Mouse (Mus musculus): Measurements from ENCODE around the gene Naa80. TPM values are rescaled to one million over a fixed set of nuclear protein-coding genes. Genes with fewer than 3 reads are reported as not detected.
A peak's percentile ranks its signal among the peaks of the same experiment; 100 is the strongest.

The Naa80 gene
- polyA plus RNA-seq, 2 experiments = 17.2 to 38.7 TPM

- peak overlapping the region; percentile 85 for H3K4me3 ChIP-seq (replicated peaks; ENCODE audit: low read length)
- WGBS = 27% methylated on average over 23 of the region's 23 CpGs
- no peaks in the 10 kb centered on the region for H3K27me3 ChIP-seq (ENCODE audit: control insufficient read depth, insufficient read depth, low read length)
- ATAC-seq (ENCODE audit: low FRiP score, low read depth) (no peak), DNase-seq (ENCODE audit: low spot score) (no peak)
- H3K36me3 ChIP-seq (ENCODE audit: control insufficient read depth, insufficient read depth, low read length) = no peaks in the 10 kb centered on the region
- H3K9me3 ChIP-seq (ENCODE audit: control insufficient read depth, low read length) = no peaks in the 10 kb centered on the region
- H3K4me2 ChIP-seq (replicated peaks; ENCODE audit: low read depth, low read length, severe bottlenecking) = peak overlapping the region; percentile 98
- peak overlapping the region; percentile 69 for H3K9ac ChIP-seq (ENCODE audit: low read depth, low read length, severe bottlenecking)
- peaks cover 48% of the 10 kb centered on the region for H3K4me1 ChIP-seq (ENCODE audit: control insufficient read depth, insufficient read depth, low read length)
- no peak for TF ChIP-seq POLR2A (IDR thresholded peaks at IDR 0.05; ENCODE audit: borderline replicate concordance, extremely low read depth, insufficient read depth, insufficient read length)
- H3K27ac ChIP-seq (replicated peaks; ENCODE audit: low read depth, low read length) = peak overlapping the region; percentile 85
Measured at GRCm38 (mm10) chr9:107550491-107551116, 28.1 kb upstream of the Naa80 start.

- peaks cover 4% of the 10 kb centered on the region; the same call in 1 of the 2 replicates for H3K36me3 ChIP-seq (ENCODE audit: control insufficient read depth, insufficient read depth, low read length)
- H3K4me3 ChIP-seq (replicated peaks; ENCODE audit: low read length) = peak within 1 kb of the TSS; percentile 85
- H3K9me3 ChIP-seq (ENCODE audit: control insufficient read depth, low read length) = no peaks in the 10 kb centered on the region
- no peaks in the 10 kb centered on the region for H3K27me3 ChIP-seq (ENCODE audit: control insufficient read depth, insufficient read depth, low read length)
- peak within 1 kb of the TSS; percentile 69 for H3K9ac ChIP-seq (ENCODE audit: low read depth, low read length, severe bottlenecking)
- H3K27ac ChIP-seq (replicated peaks; ENCODE audit: low read depth, low read length) = peak within 1 kb of the TSS; percentile 85
- WGBS = under 1% methylated on average over 55 of the region's 63 CpGs
- peaks cover 52% of the 10 kb centered on the region for H3K4me1 ChIP-seq (ENCODE audit: control insufficient read depth, insufficient read depth, low read length)
- DNase-seq (ENCODE audit: low spot score) (peak; percentile 83), ATAC-seq (ENCODE audit: low FRiP score, low read depth) (peak; percentile 58)
- TF ChIP-seq POLR2A (IDR thresholded peaks at IDR 0.05; ENCODE audit: borderline replicate concordance, extremely low read depth, insufficient read depth, insufficient read length) = peak; percentile 52; the same call in 1 of the 2 replicates
- H3K4me2 ChIP-seq (replicated peaks; ENCODE audit: low read depth, low read length, severe bottlenecking) = peak within 1 kb of the TSS; percentile 98
Measured at GRCm38 (mm10) chr9:107551117-107551889, 27.4 kb upstream of the Naa80 start, which contains the start of gene Rassf1. Gene Rassf1 (plus strand): TSS chr9:107551555.

GRCm38 (mm10) chr9:107551890-107552355 lies 26.8 kb upstream of the Naa80 start:
- Histone ChIP-seq H3K4me1 (ENCODE audit: control insufficient read depth, insufficient read depth, low read length) (peaks cover 52% of the 10 kb centered on the region), H3K4me2 (replicated peaks; ENCODE audit: low read depth, low read length, severe bottlenecking) (peak overlapping the region; percentile 98), H3K27ac (replicated peaks; ENCODE audit: low read depth, low read length) (peak overlapping the region; percentile 85), H3K27me3 (ENCODE audit: control insufficient read depth, insufficient read depth, low read length) (no peaks in the 10 kb centered on the region), H3K4me3 (replicated peaks; ENCODE audit: low read length) (peak overlapping the region; percentile 85), H3K9me3 (ENCODE audit: control insufficient read depth, low read length) (no peaks in the 10 kb centered on the region), H3K9ac (ENCODE audit: low read depth, low read length, severe bottlenecking) (peak overlapping the region; percentile 69), H3K36me3 (ENCODE audit: control insufficient read depth, insufficient read depth, low read length) (peaks cover 10% of the 10 kb centered on the region)
- ATAC-seq (ENCODE audit: low FRiP score, low read depth) = no peak
- peak; percentile 64 for DNase-seq (ENCODE audit: low spot score)
- no peak for TF ChIP-seq POLR2A (IDR thresholded peaks at IDR 0.05; ENCODE audit: borderline replicate concordance, extremely low read depth, insufficient read depth, insufficient read length)
- WGBS = 7% methylated on average over 8 of the region's 8 CpGs

GRCm38 (mm10) chr9:107552690-107553393 lies 25.8 kb upstream of the Naa80 start:
- Histone ChIP-seq H3K36me3 (ENCODE audit: control insufficient read depth, insufficient read depth, low read length) (peaks cover 20% of the 10 kb centered on the region), H3K4me1 (ENCODE audit: control insufficient read depth, insufficient read depth, low read length) (peaks cover 44% of the 10 kb centered on the region), H3K4me2 (replicated peaks; ENCODE audit: low read depth, low read length, severe bottlenecking) (peak overlapping the region; percentile 98), H3K4me3 (replicated peaks; ENCODE audit: low read length) (peak overlapping the region; percentile 85), H3K9ac (ENCODE audit: low read depth, low read length, severe bottlenecking) (peak overlapping the region; percentile 60; the same call in 1 of the 2 replicates), H3K27ac (replicated peaks; ENCODE audit: low read depth, low read length) (peak overlapping the region; percentile 85; the same call in 1 of the 2 replicates), H3K27me3 (ENCODE audit: control insufficient read depth, insufficient read depth, low read length) (no peaks in the 10 kb centered on the region), H3K9me3 (ENCODE audit: control insufficient read depth, low read length) (no peaks in the 10 kb centered on the region)
- ATAC-seq (ENCODE audit: low FRiP score, low read depth) (no peak), DNase-seq (ENCODE audit: low spot score) (no peak)
- TF ChIP-seq POLR2A (IDR thresholded peaks at IDR 0.05; ENCODE audit: borderline replicate concordance, extremely low read depth, insufficient read depth, insufficient read length) = no peak
- WGBS = 67% methylated on average over 5 of the region's 5 CpGs
